Mouse (Mus musculus) limb, embryonic 11.5 days (tissue): Measurements from ENCODE around the gene Dynll1. TPM values are rescaled to one million over a fixed set of nuclear protein-coding genes. Genes with fewer than 3 reads are reported as not detected.
A peak's percentile ranks its signal among the peaks of the same experiment; 100 is the strongest.

ENCODE experiments used
- ATAC-seq: fragments of 200-750 bp; cut with Nextera tagmentation; 2 replicates; pipeline ENCODE4 v1.8.0; 2017; ENCODE audit warnings: low read depth; ENCODE audit not compliant: insufficient number of reproducible peaks, low FRiP score, low TSS enrichment
- DNase-seq: peaks from one replicate; pipeline ENCODE4 v3.0.0-alpha.2; 2015; ENCODE audit warnings: low spot score
- H3K27ac ChIP-seq: fragments of 300-500 bp; sonication (generic); replicated peaks from 2 replicates; pipeline ENCODE4 v1.5.1; 2014; ENCODE audit warnings: low read depth, mild to moderate bottlenecking, low read length
- H3K27me3 ChIP-seq: fragments of 300-500 bp; sonication (generic); 2 replicates; pipeline ENCODE4 v1.6.1; 2014; ENCODE audit warnings: mild to moderate bottlenecking, low read length, mixed read lengths; ENCODE audit not compliant: control insufficient read depth, insufficient read depth
- H3K36me3 ChIP-seq: fragments of 300-500 bp; sonication (generic); 2 replicates; pipeline ENCODE4 v1.6.1; 2014; ENCODE audit warnings: mild to moderate bottlenecking, low read length, moderate library complexity, mixed read lengths; ENCODE audit not compliant: control insufficient read depth, insufficient read depth
- H3K4me1 ChIP-seq: fragments of 300-500 bp; sonication (generic); 2 replicates; pipeline ENCODE4 v1.6.1; 2014; ENCODE audit warnings: low read length, mixed read lengths; ENCODE audit not compliant: control insufficient read depth, insufficient read depth
- H3K4me2 ChIP-seq: fragments of 300-500 bp; sonication (generic); 2 replicates; pipeline ENCODE4 v1.6.1; 2014; ENCODE audit warnings: low read depth, mild to moderate bottlenecking, moderate library complexity; ENCODE audit not compliant: severe bottlenecking
- H3K4me3 ChIP-seq: fragments of 300-500 bp; sonication (generic); 2 replicates; pipeline ENCODE4 v1.5.1; 2014; ENCODE audit warnings: low read depth, low read length
- H3K9ac ChIP-seq: fragments of 300-500 bp; sonication (generic); 2 replicates; pipeline ENCODE4 v1.6.1; 2014; ENCODE audit warnings: mild to moderate bottlenecking, low read length
- H3K9me3 ChIP-seq: fragments of 300-500 bp; sonication (generic); 2 replicates; pipeline ENCODE4 v1.6.1; 2016; ENCODE audit warnings: low read length; ENCODE audit not compliant: control insufficient read depth
- WGBS: fragments of 180-500 bp; shearing (Covaris S2); extraction: QIAGEN DNeasy Blood & Tissue Kit; methylation state at CpG from one replicate; pipeline ENCODE4 v1.1.7; 2014; 5-methylcytosine and 5-hydroxymethylcytosine counted together
- polyA plus RNA-seq: library from polyadenylated mRNA; unstranded; fragments of >200 nt; fragmentation: Nextera tagmentation; extraction: Ambion mirVana; gene quantifications from 2 replicates; pipeline ENCODE4 v1.2.1, GENCODE M21; 2014

Gene Dynll1
- polyA plus RNA-seq, 1 experiment from 2014 or later: 2,035 TPM

DNA sequence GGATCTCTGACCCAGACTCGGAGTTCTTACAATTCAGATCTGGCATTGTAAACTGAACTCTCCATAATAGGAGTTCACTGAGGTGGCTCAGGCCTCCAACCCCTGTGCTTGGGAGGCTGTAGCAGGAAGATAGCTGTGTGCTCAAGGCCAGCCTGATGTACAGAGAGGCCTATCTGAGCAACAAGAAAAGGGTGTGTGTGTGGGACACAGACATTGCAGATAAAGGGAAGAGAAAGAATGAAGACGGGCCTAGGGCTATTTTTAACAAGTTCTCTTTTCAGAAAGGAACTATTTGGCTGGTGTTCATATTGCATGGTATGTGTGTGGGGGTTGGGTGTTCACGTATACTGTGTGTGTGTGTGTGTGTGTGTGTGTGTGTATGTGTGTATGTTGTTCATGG lies 32.8 kb upstream of the Dynll1 start:
- no peak for DNase-seq

GRCm38 (mm10) chr5:115330955-115331354 lies 30.2 kb upstream of the Dynll1 start:
- Histone ChIP-seq H3K27me3 (no peaks in the 10 kb centered on the region), H3K4me1 (peaks cover 10% of the 10 kb centered on the region), H3K9ac (no peak overlapping the region), H3K4me3 (no peak overlapping the region), H3K27ac (no peak overlapping the region), H3K9me3 (no peaks in the 10 kb centered on the region), H3K36me3 (peaks cover 24% of the 10 kb centered on the region), H3K4me2 (no peak overlapping the region)
- ATAC-seq (no peak), DNase-seq (no peak)
- WGBS: 94% methylated on average over 9 of the region's 9 CpGs

More for the DNA sequence above, 32.8 kb upstream of the Dynll1 start:
- Histone ChIP-seq H3K4me1 (peaks cover 6% of the 10 kb centered on the region), H3K4me2 (no peak overlapping the region), H3K9me3 (no peaks in the 10 kb centered on the region), H3K36me3 (peaks cover 24% of the 10 kb centered on the region), H3K4me3 (no peak overlapping the region), H3K27ac (no peak overlapping the region), H3K9ac (no peak overlapping the region), H3K27me3 (no peaks in the 10 kb centered on the region)
- no peak for ATAC-seq
- WGBS: 86% methylated on average over 3 of the region's 3 CpGs

DNA sequence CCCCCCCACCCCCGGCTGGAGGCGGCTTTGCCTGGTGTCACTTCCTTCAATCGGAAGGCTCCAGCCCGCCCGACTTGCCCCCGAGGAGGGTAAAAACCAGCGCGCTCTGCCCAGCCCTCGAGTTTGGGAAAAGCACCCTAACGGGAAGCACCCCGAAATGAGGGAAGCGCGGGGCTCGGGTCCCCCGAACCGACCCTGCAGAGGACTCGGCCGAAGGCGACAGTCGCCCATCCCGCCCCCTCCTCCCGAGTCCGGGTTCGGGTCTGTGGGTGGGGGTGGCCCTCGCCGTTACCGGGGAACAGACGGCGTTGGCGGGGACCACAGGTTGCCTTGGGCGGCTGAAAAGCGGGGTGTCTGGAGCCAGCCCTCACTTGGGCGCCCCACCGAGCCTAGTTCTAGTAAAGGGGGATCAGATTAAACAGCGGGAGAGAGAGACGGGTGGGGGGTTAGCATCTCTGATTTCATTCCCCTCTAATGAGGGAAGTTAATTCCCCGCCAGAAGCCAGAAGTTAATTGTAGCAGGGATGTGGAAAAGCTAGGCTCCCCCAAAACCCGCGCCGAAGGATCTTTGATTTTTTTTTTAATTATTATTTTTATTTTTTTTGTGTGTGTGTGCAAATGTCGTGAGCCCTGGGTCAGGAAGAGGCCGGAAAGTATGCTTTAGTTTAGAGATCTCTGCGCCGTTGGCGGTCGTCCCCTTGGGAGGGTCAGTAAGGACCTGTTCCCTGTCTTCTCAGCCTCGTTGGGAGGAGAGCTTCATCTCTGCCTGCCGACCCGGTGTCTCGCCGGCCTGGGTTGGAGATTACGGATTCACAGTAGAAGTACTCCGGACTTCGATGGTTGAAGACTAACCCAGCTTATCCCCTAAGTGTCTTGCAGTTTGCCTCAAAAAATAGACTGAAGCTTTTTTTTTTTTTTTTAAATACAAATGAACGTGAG lies 27.1 kb upstream of the Dynll1 start:
- peak; percentile 45 for DNase-seq
- peak overlapping the region; percentile 94 for H3K9ac ChIP-seq
- peak overlapping the region; percentile 76 for H3K4me3 ChIP-seq
- peak overlapping the region; percentile 75 for H3K4me2 ChIP-seq
- H3K27ac ChIP-seq: peak overlapping the region; percentile 81
- WGBS: 1% methylated on average over 52 of the region's 55 CpGs
- peaks cover 8% of the 10 kb centered on the region; the same call in 1 of the 2 replicates for H3K36me3 ChIP-seq
- no peaks in the 10 kb centered on the region for H3K9me3 ChIP-seq
- H3K4me1 ChIP-seq: peaks cover 10% of the 10 kb centered on the region
- ATAC-seq: no peak
- no peaks in the 10 kb centered on the region for H3K27me3 ChIP-seq

DNA sequence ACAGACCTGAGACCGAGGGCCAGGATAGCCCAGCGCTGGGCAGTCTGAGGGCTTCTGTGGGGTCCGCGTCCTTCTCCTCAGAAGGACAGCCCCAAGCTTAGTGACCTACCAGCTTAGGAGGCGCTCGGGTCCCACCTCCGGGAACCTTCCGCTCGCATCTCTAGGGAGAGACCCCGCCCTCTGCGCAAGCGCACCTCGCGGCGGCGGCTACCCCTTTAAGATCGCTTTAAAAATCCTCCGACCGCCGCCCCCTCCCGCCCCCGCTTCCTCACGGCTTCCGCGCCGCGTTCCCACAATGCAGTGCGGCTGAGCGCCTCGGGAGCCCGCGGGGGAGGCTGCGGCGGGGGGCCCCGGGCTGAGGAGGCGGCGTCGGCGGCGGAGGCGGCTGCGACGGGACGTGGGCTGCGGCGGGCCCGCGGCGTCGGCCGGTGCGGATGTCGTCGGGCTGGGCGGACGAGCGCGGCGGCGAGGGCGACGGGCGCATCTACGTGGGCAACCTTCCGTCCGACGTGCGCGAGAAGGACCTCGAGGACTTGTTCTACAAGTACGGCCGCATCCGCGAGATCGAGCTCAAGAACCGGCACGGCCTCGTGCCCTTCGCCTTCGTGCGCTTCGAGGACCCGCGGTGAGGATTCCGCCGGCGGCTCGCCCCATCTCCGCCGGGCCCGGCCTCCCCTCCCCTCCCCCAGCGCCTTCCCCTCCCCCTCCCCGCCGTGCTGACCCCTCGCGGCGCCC lies 26.2 kb upstream of the Dynll1 start, which contains the start of gene Srsf9:
TSS of gene Srsf9 (plus strand) at position 303 of the 735 bp plus-strand sequence.
- H3K9me3 ChIP-seq: no peaks in the 10 kb centered on the region
- DNase-seq (peak; percentile 96), ATAC-seq (peak; percentile 85)
- H3K27ac ChIP-seq: peak within 1 kb of the TSS; percentile 81
- H3K4me1 ChIP-seq: peaks cover 10% of the 10 kb centered on the region
- H3K4me2 ChIP-seq: peak within 1 kb of the TSS; percentile 75
- under 1% methylated on average over 79 of the region's 97 CpGs for WGBS
- peak within 1 kb of the TSS; percentile 76 for H3K4me3 ChIP-seq
- no peaks in the 10 kb centered on the region for H3K27me3 ChIP-seq
- peak within 1 kb of the TSS; percentile 94 for H3K9ac ChIP-seq
- H3K36me3 ChIP-seq: peaks cover 6% of the 10 kb centered on the region; the same call in 1 of the 2 replicates

- Histone ChIP-seq H3K4me3 (peak overlapping the region; percentile 76), H3K27me3 (no peaks in the 10 kb centered on the region), H3K36me3 (peaks cover 4% of the 10 kb centered on the region; the same call in 1 of the 2 replicates), H3K9me3 (no peaks in the 10 kb centered on the region), H3K27ac (peak overlapping the region; percentile 81), H3K4me1 (peaks cover 10% of the 10 kb centered on the region), H3K9ac (peak overlapping the region; percentile 94), H3K4me2 (peak overlapping the region; percentile 75)
- ATAC-seq: peak; percentile 65; the same call in 1 of the 2 replicates
- 27% methylated on average over 11 of the region's 11 CpGs for WGBS
- no peak for DNase-seq
These were observed 25.5 kb upstream of the Dynll1 start for GRCm38 (mm10) chr5:115326256-115326831.

- no peaks in the 10 kb centered on the region for H3K9me3 ChIP-seq
- no peaks in the 10 kb centered on the region for H3K27me3 ChIP-seq
- DNase-seq (peak; percentile 73), ATAC-seq (peak; percentile 40; the same call in 1 of the 2 replicates)
- H3K4me1 ChIP-seq: peaks cover 30% of the 10 kb centered on the region
- peak overlapping the region; percentile 17; the same call in 1 of the 2 replicates for H3K9ac ChIP-seq
- H3K4me3 ChIP-seq: peak overlapping the region; percentile 24
- under 1% methylated on average over 22 of the region's 22 CpGs for WGBS
- H3K4me2 ChIP-seq: peak overlapping the region; percentile 67
- H3K27ac ChIP-seq: 0 out of 2 replicates have a peak overlapping the region, but pooled peaks have one; percentile 30
- H3K36me3 ChIP-seq: no peaks in the 10 kb centered on the region
These were observed 18.5 kb upstream of the Dynll1 start for GRCm38 (mm10) chr5:115319004-115319940.

DNA sequence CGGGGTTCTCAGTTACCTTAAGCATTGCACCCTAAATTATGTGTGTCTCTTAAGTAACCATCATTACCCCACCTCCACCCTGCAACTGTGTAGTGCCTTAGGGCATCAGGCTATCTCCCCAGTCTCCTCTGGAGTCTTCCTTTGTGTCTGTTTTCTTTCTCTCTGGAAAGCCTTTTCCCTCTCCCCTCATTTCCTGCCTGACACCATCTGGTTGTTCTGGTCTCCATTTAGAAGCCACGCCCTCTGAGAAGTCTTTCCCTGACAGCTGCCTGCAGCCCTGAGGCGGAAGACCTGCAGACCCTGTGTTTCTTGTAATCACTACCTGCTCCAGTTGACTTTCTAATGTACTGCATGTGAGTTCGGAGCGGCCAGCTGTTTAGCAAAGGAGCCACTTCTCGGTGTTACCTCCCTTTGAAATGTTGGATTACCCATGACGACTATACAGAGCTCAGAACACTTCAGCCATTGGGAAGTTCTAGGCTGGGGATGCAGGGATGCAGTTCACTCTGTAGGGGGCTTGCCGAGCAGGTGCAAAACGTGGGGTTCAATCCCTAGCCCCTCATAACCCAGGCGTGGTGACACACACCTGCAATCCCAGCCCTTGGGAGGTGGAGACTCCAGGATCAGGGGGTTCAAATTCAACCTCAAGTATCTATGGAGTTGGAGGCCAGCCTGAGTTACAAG lies 17.0 kb upstream of the Dynll1 start:
- Histone ChIP-seq H3K4me3 (no peak overlapping the region), H3K36me3 (no peaks in the 10 kb centered on the region), H3K4me2 (peak overlapping the region; percentile 25; the same call in 1 of the 2 replicates), H3K9ac (no peak overlapping the region), H3K27me3 (no peaks in the 10 kb centered on the region), H3K9me3 (no peaks in the 10 kb centered on the region), H3K27ac (peak overlapping the region; percentile 94), H3K4me1 (peaks cover 34% of the 10 kb centered on the region)
- DNase-seq: peak; percentile 78
- peak; percentile 76 for ATAC-seq
- under 1% methylated on average over 10 of the region's 10 CpGs for WGBS
